Mouse (Mus musculus): Measurements from ENCODE around the gene Zfp85.
"Not testable (repeated sequence)": the region's sequence is repeated elsewhere in the genome, so short reads cannot be mapped to it uniquely, and the experiment has no call there.

Gene Zfp85

GRCm38 (mm10) chr13:67754333-67755306 is at the start of gene Zfp85:
Zfp85 (minus strand) TSS chr13:67755228.
- in situ Hi-C loops (cut with MseI, MboI): no loop called here

GRCm38 (mm10) chr13:67799151-67799550 is 44.1 kb upstream of the Zfp85 start:
- in situ Hi-C loops (cut with MseI, MboI): loop anchor here in 1 of 2 experiments (10.0 kb wide), 1 partner anchor 56 kb away; no protein-coding TSS in a partner anchor

- in situ Hi-C loops (cut with MseI, MboI): loop anchor here in 1 of 2 experiments (10.0 kb wide), 1 partner anchor 56 kb away; no protein-coding TSS in a partner anchor
These were observed 43.6 kb upstream of the Zfp85 start for GRCm38 (mm10) chr13:67798618-67799017.

GRCm38 (mm10) chr13:67791921-67792455 is 37.0 kb upstream of the Zfp85 start:
- in situ Hi-C loops (cut with MseI, MboI): loop anchor here in 1 of 2 experiments (10.0 kb wide), 1 partner anchor 63 kb away; no protein-coding TSS in a partner anchor

DNA sequence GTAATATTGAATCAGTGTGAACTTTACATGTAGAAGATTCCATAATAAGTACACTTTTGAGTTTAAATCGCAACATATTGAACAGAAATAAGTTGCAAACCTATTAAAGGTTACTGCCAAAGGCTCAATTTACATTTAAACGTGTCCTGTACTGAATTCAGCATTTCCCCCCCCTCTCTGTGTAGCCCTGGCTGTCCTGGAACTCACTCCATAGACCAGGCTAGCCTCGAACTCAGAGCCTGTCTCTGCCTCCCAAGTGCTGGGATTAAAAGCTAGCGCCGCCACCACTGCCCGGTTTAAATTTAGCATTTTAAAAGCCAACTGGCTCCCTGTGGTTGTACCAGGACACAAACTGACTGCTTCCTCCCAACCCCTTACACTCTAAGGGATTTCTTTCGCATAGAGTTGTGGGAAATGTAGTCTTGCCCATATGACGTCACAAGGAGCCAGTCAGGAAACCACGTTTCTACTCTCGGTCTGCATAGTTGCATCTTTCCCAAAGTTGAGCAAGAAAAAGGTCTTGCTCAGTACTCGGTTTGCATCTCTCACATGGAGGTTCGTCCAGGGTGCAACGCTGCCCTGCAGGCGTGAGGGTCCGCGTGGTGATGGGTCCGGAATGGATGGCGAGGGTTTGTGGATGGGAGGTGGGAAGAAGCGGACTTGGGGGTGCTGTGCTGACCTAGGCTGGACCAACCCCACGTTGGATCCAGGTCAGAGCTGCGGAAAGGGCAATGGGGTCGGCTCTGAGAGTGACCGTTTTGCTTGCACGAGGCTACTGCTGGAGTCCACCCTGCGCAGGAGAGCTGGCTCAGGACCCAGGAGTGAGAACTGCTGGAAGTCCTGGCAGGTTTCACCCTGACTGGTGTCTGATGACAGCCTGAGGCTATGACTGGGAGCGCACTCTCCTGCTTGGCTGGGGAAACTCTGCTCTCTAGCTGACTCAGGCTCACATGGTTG is 24.5 kb upstream of the Zfp85 start, which contains the start of gene Zfp493:
TSS of gene Zfp493 (plus strand) at position 429 of the 957 bp plus-strand sequence.
- in situ Hi-C loops (cut with MseI, MboI): no loop called here

GRCm38 (mm10) chr13:67763031-67763768 is 8.2 kb upstream of the Zfp85 start:
- in situ Hi-C loops (cut with MseI, MboI): no loop called here

DNA sequence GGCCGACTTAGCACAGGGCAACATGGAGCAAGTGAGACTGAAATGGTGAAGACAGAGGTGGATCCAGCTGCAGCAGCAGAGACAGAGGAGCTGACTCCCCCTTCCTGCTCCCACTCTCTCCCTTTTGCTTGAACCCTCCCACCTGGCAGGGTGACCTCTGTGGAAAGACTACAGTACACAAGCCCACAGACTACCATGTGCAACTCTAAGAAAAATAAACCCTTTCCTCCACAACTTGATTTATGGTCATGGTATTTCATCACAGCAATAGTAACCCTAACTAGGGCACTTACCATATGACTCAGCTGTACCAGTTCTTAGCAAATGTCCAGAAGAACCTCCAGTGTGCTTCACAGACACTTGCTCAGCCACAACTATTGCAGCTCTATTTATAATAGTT is 4.9 kb upstream of the Zfp85 start:
- in situ Hi-C loops (cut with MseI, MboI): no loop called here

DNA sequence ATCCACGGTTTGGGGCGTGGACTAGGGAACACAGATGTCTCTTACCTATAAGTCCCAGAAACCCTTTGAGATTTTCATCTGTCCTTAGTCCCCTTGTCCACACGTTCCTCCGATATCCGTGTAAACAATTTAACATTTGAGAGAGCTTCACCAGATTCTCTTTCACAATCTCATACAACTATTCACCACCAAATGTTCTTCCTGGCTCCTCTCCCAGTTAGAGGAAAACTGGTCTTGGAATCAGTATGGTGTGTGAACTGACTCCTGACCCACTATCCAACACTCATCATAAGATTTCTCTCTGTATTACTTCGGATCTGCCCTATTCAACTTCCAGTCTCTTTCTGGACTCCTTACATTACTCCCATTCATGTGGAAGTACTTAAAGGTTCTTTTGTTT is 733 bp upstream of the Zfp85 start:
- in situ Hi-C loops (cut with MseI, MboI): no loop called here

DNA sequence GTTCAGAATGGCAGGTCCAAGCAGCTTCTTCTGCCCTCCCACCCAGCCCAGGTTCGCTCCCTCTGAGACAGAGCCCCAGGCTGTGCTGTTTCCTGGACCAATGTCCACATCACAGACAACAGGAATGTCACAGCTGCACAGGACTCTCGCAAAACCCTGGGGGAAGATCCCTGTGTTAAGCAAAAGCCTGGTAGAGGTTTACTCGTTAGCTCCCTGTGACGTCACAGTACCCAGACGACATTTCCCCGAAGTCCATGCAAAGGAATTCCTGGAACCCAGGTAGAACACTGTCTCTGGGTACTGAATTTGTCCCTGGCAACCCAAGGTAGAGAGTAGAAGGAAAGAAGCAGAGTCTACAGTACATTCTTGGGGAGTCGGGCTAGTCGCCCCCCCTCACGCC is 11.1 kb downstream of the Zfp85 start:
- in situ Hi-C loops (cut with MseI, MboI): no loop called here

DNA sequence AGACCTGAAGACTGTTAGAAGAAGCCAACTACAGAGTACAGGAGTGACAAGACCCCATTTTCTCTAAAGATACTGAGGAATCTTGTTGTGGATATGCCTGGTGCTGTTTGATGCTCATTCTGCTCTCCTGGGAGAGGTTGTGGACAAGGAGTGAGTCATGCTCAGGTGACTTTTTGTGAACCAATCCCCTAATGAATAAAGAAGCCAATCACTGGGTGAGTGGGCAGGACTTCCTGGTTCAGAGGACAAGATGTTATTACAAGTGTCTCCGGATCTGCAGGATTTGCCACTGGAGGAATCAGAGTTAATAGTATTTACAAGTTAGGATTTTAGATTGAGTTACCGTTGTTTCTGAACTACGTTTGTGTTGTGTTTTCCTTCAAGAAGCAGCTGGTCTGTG is 12.1 kb downstream of the Zfp85 start:
- in situ Hi-C loops (cut with MseI, MboI): no loop called here

DNA sequence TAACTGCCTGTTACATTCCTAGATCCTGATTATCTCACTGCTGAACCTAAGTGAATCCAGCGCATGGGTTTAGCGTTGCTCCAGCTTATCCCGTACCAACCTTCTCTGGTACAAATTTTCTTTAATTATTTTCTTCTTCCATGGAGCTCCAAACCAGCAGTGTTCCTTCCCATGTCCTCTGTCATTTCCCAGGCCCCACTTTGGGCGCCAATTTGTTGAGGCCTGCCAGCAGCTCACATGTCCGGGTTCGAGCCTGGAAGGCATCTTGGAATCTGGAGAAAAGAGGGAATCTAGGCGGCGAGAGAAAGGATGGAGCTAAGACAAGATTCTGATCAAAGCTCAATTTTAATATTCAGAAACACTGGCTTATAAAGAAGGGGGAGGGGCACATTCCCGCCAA is 20.6 kb downstream of the Zfp85 start:
- in situ Hi-C loops (cut with MseI, MboI): not testable (repeated sequence)

- in situ Hi-C loops (cut with MseI, MboI): not testable (repeated sequence)
These were observed 25.6 kb downstream of the Zfp85 start for GRCm38 (mm10) chr13:67729441-67729840.

DNA sequence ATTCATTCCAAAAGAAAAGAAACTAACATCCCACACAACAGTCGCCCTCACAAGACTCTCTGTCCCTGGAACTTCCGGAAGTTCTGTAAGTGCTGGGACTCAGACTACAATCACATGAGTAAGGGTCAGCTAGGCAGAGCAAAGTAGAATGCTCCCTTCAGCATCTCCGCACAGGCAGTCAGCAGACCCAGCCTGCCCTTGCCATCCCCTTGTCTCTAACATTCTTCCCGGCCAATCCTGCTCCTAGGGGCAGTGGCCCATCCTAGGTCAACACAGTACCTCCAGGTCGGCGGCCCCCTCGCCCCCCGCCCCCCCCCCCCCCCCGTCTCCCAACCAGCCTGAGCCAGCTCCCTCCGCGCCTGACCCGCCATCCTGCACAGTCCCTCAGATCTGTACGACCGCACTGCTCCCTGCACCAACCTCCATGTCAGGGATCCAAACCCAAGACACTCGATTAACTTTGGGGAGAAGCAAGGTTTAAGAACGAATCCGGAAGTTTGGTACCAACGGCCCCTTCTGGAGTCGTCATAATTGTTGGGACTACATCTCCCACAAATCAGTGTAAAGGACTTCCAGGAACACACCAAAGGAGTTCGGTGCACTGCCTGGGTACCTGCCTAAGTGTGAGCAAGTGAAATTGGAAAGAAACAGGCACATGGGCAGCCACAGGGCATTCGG is 26.2 kb downstream of the Zfp85 start, which contains the start of gene Zfp65:
TSS of gene Zfp65 (minus strand) at position 533 of the 678 bp plus-strand sequence.
- in situ Hi-C loops (cut with MseI, MboI): no loop called here

DNA sequence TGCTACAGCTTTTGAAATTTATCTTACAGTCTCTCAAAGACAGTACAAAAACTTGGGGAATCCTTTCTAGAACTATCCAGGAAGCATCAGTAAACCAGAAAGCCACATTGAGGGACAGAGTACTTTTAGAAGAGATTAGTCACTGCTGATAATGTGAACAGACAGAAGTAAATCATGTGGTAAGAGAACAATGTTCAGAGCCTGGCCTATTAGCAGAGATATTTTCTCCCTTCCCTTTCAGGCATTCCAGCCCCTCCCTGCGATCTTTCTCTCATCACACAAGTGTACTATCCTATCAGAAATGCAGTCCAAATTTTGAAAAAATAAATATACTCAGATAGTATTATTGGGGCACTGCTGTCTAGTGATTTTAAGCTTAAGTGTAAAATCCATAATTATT is 26.9 kb downstream of the Zfp85 start:
- in situ Hi-C loops (cut with MseI, MboI): no loop called here

- in situ Hi-C loops (cut with MseI, MboI): not testable (repeated sequence)
These were observed 29.7 kb downstream of the Zfp85 start for GRCm38 (mm10) chr13:67725331-67725730.

DNA sequence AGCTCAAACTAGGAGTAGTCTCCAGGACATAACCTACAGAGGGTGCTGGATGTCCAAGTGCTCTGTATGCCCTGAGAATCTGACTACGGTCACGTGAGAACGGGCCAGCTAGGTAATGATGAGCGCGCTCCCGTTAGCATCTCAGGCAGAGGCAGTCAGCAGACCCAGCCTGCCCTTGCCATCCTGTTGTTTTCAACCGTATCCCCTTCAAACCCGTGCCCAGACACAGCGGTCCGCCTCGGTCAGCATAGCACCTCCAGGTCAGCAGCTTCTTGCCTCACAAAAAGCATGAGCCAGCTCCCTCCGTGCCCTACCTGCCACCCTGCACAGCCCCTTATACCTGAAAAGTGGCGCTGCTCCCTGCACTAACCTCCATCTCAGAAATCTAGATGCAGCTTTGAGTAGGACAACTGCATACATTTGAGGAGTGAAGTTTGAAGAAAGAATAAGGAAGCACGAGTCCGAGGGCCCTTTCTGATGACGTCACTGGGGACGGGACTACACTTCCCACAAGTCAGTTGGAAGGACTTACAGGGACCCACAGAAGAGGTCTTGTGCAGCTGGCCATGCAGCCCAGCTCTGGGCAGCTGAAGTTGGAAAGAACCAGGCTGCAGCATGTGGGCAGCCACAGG is 31.1 kb downstream of the Zfp85 start:
- in situ Hi-C loops (cut with MseI, MboI): no loop called here
